Mouse (Mus musculus): ENCODE data around the gene Glis3.

Gene Glis3

GRCm38 (mm10) chr19:28380691-28381262 is 299.1 kb downstream of the Glis3 start:
- DNase-seq = no peak

- DNase-seq = no peak
Measured at GRCm38 (mm10) chr19:28377788-28378295, 302.0 kb downstream of the Glis3 start.

- no peak for DNase-seq
Measured at GRCm38 (mm10) chr19:28376401-28376800, 303.5 kb downstream of the Glis3 start.

- peak; percentile 40 for DNase-seq
Measured at GRCm38 (mm10) chr19:28375746-28376145, 304.1 kb downstream of the Glis3 start.

- no peak for DNase-seq
Measured at GRCm38 (mm10) chr19:28374524-28374923, 305.4 kb downstream of the Glis3 start.

- DNase-seq = no peak
Measured at GRCm38 (mm10) chr19:28368215-28368614, 311.7 kb downstream of the Glis3 start.

- no peak for DNase-seq
Measured at GRCm38 (mm10) chr19:28367274-28367673, 312.6 kb downstream of the Glis3 start.

- no peak for DNase-seq
Measured at GRCm38 (mm10) chr19:28366766-28367165, 313.1 kb downstream of the Glis3 start.

- no peak for DNase-seq
Measured at GRCm38 (mm10) chr19:28365897-28366296, 314.0 kb downstream of the Glis3 start.

GRCm38 (mm10) chr19:28360884-28361283 is 319.0 kb downstream of the Glis3 start:
- no peak for DNase-seq

GRCm38 (mm10) chr19:28357595-28357994 is 322.3 kb downstream of the Glis3 start:
- DNase-seq = no peak

- DNase-seq = no peak
Measured at GRCm38 (mm10) chr19:28351068-28352066, 328.5 kb downstream of the Glis3 start.

- peak; percentile 68 for DNase-seq
Measured at GRCm38 (mm10) chr19:28347080-28347825, 332.6 kb downstream of the Glis3 start.

- DNase-seq = no peak
Measured at GRCm38 (mm10) chr19:28343640-28344039, 336.2 kb downstream of the Glis3 start.

GRCm38 (mm10) chr19:28337574-28337973 is 342.3 kb downstream of the Glis3 start:
- DNase-seq = no peak

- DNase-seq = no peak
Measured at GRCm38 (mm10) chr19:28336651-28337510, 343.0 kb downstream of the Glis3 start.

- no peak for DNase-seq
Measured at GRCm38 (mm10) chr19:28335890-28336289, 344.0 kb downstream of the Glis3 start.

- DNase-seq = no peak
Measured at GRCm38 (mm10) chr19:28333007-28333766, 346.7 kb downstream of the Glis3 start.

- peak; percentile 33 for DNase-seq
Measured at GRCm38 (mm10) chr19:28328444-28329110, 351.3 kb downstream of the Glis3 start.

GRCm38 (mm10) chr19:28327536-28327935 is 352.3 kb downstream of the Glis3 start:
- no peak for DNase-seq

GRCm38 (mm10) chr19:28306036-28306435 is 373.8 kb downstream of the Glis3 start:
- no peak for DNase-seq

Measured in kidney, postnatal 14 days (tissue).